Mouse (Mus musculus): ENCODE data around the gene Llcfc1.

Llcfc1 gene

GRCm38 (mm10) chr6:41704123-41704522, 19.9 kb downstream of the Llcfc1 start, which contains the start of gene Kel:
TSS of gene Kel (minus strand) at chr6:41704339.
- DNase-seq (ENCODE audit: low spot score) = no peak

- no peak for DNase-seq (ENCODE audit: low spot score)
Measured at GRCm38 (mm10) chr6:41706275-41706674, 22.0 kb downstream of the Llcfc1 start.

- DNase-seq (ENCODE audit: low spot score) = no peak
Measured at GRCm38 (mm10) chr6:41710281-41710680, 26.1 kb downstream of the Llcfc1 start.

DNA sequence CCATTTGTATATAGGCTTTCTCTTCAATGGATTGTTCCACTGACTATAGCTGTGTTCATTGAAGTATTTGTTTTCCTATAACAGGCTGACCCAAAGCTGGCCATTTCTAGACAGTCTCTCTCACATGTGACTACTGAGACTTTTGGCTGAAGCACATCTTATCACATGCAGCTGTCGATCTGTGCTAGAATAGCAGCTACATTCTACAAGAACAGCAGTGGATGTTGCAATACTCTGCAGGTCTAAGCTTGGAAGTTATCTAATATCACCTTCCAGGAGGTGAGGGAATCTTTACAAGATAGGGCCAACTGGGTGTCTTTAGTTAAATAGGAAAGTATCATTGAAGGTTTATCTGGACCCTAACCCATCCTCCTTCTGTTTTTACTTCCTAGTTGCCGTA, 37.2 kb downstream of the Llcfc1 start:
- DNase-seq (ENCODE audit: low spot score) = no peak

- DNase-seq (ENCODE audit: low spot score) = no peak
Measured at GRCm38 (mm10) chr6:41727989-41728609, 43.9 kb downstream of the Llcfc1 start.

GRCm38 (mm10) chr6:41734719-41735470, 50.7 kb downstream of the Llcfc1 start:
- DNase-seq (ENCODE audit: low spot score) = no peak
